Mouse (Mus musculus) ES-Bruce4 (cell line): Measurements from ENCODE around the gene Fhit. TPM values are rescaled to one million over a fixed set of nuclear protein-coding genes. Genes with fewer than 3 reads are reported as not detected.

ENCODE experiments used
- H3K27ac ChIP-seq: 2 replicates; pipeline ENCODE4 v1.5.1; 2012; ENCODE audit warnings: low read length, inconsistent platforms; ENCODE audit not compliant: insufficient read depth
- H3K27me3 ChIP-seq: 2 replicates; pipeline ENCODE4 v1.6.1; 2012; ENCODE audit warnings: mild to moderate bottlenecking, low read length, inconsistent platforms; ENCODE audit not compliant: control insufficient read depth, poor library complexity, insufficient read depth, severe bottlenecking
- H3K36me3 ChIP-seq: 2 replicates; pipeline ENCODE4 v1.6.1; 2012; ENCODE audit warnings: inconsistent platforms, mild to moderate bottlenecking, low read length, moderate library complexity; ENCODE audit not compliant: control insufficient read depth, poor library complexity, insufficient read depth, severe bottlenecking
- H3K4me1 ChIP-seq: one replicate; pipeline ENCODE4 v1.8.1; 2011; ENCODE audit warnings: low read length; ENCODE audit not compliant: control insufficient read depth, insufficient read depth
- H3K4me3 ChIP-seq: 2 replicates; pipeline ENCODE4 v1.5.1; 2011; ENCODE audit warnings: low read depth, mild to moderate bottlenecking, low read length
- H3K9ac ChIP-seq: 2 replicates; pipeline ENCODE4 v1.6.1; 2012; ENCODE audit warnings: low read depth, mild to moderate bottlenecking, inconsistent platforms; ENCODE audit not compliant: poor library complexity, severe bottlenecking
- H3K9me3 ChIP-seq: replicated peaks from 2 replicates; pipeline ENCODE4 v1.6.1; 2012; ENCODE audit warnings: mild to moderate bottlenecking, low read length, inconsistent platforms; ENCODE audit not compliant: control insufficient read depth, poor library complexity, insufficient read depth, severe bottlenecking
- CTCF ChIP-seq: IDR thresholded peaks from one replicate; pipeline ENCODE4 v1.8.1; 2011; ENCODE audit warnings: low read depth, low read length
- EP300 ChIP-seq: IDR thresholded peaks from 2 replicates; pipeline ENCODE4 v1.6.1; 2011; ENCODE audit warnings: low read depth, low read length; ENCODE audit not compliant: insufficient read depth
- POLR2A ChIP-seq: IDR thresholded peaks from one replicate; pipeline ENCODE4 v1.8.1; 2011; ENCODE audit warnings: low read length; ENCODE audit not compliant: insufficient read depth
- polyA plus RNA-seq: library from polyadenylated mRNA; stranded (reverse); fragments of >200 nt; gene quantifications from 2 replicates; pipeline ENCODE4 v1.2.4, GENCODE M21; 2011; ENCODE audit warnings: low read depth; ENCODE audit not compliant: missing spikeins, insufficient read depth, insufficient read length

Fhit gene
- polyA plus RNA-seq, 1 experiment = not detected

DNA sequence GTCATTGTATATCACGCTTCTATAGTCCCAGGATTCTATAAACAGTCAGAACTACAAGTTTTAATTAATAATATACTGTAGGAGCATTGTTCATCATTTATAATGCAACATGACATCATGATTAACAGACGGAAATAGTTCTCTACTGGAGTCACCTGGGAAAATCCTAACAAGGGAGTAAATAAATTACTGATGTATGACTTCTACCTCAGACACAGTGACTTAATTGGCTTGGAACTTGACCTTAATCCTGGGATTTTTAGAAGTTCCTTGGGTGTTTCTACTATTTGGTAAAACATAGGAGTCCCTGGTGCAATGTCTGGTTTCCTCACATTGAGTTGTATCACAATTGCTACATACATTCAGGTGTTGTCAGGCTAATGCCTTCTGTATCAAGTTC, 613.2 kb downstream of the Fhit start:
- H3K36me3 ChIP-seq = no peaks in the 10 kb centered on the region
- no peak for TF ChIP-seq POLR2A
- no peak for TF ChIP-seq EP300
- TF ChIP-seq CTCF = no peak
- no peaks in the 10 kb centered on the region for H3K9me3 ChIP-seq
- no peak overlapping the region for H3K9ac ChIP-seq
- H3K4me1 ChIP-seq = no peaks in the 10 kb centered on the region
- H3K27ac ChIP-seq = no peak overlapping the region
- H3K4me3 ChIP-seq = no peak overlapping the region
- H3K27me3 ChIP-seq = no peaks in the 10 kb centered on the region

DNA sequence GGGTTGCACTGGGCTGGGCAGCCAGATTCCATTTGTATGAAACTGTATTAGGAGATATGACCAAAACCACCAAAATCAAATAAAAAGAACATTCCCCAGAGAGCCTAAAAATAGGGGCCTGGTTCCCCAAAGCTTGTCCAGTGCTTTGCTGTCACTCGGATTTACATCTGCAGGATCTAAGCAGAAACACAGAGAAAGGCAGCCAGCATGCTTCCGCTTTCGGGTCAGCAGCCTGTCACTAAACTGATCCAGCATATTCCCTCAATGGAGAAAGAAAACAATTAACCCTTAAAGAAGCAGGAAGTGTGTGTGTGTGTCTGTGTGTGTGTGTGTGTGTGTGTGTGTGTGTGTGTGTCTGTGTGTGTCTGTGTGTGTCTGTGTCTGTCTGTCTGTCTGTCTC, 615.9 kb downstream of the Fhit start:
- no peak overlapping the region for H3K9ac ChIP-seq
- no peaks in the 10 kb centered on the region for H3K27me3 ChIP-seq
- no peak for TF ChIP-seq EP300
- TF ChIP-seq POLR2A = no peak
- TF ChIP-seq CTCF = no peak
- no peaks in the 10 kb centered on the region for H3K4me1 ChIP-seq
- no peaks in the 10 kb centered on the region for H3K9me3 ChIP-seq
- no peaks in the 10 kb centered on the region for H3K36me3 ChIP-seq
- no peak overlapping the region for H3K4me3 ChIP-seq
- H3K27ac ChIP-seq = no peak overlapping the region

DNA sequence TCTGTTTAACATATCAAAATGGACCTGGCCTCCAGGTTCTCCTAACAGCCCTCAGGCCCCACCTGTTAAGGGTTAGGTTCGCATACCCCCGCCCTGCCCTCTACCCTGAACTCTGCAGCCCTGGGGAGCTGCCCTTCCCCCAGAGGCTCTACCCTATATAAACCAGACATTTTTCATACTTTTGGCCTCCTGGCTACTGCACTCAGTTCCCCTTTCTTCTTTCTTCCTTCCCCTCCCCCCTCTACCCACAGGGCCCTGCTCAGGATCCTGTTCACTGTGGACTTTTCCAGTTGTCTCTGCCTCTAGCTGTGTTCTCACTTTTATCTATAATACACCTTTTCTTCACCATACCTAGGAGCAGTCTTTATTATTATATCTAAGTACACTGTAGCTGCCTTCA, 627.0 kb downstream of the Fhit start:
- Histone ChIP-seq H3K36me3 (no peaks in the 10 kb centered on the region), H3K27ac (no peak overlapping the region), H3K4me3 (no peak overlapping the region), H3K9ac (no peak overlapping the region), H3K9me3 (no peaks in the 10 kb centered on the region), H3K27me3 (no peaks in the 10 kb centered on the region), H3K4me1 (peaks cover 3% of the 10 kb centered on the region)
- TF ChIP-seq POLR2A = no peak
- peak; percentile 58; the same call in 1 of the 2 replicates for TF ChIP-seq EP300

DNA sequence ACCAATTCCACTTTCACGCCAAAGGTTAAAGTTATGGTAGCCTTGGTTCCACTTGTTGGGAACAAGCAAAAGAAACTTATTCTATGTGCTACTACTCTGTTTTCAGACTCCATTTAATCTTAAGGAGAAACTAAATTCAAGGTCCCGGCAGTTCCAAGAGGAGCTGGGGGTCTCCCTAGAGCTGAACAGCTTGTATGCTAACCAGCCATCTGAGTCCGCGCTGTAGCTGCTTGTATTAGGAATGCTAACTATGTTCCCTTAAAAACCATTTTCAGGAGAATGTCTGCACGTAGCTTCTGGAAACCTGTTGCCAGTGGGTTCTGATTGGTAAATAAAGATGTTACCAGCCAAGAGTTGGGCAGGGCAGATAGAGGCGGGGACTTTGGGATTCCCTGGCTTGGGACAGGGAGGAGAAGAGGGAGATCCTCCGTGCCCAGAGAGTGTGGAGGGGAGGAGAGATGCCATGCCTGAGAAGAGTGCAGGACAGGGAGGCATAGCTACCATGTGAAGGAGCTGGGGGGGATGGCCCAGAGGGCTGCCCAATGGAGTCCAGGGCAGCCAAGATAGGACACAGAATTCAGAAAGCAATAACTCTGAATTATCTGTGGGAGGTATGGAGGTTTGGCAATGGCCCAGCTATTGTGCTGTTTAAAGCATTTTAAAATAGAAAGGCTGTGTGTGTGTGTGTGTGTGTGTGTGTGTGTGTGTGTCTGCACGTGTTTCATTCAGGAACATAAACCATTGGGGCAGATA, 629.9 kb downstream of the Fhit start:
- no peaks in the 10 kb centered on the region for H3K36me3 ChIP-seq
- no peak overlapping the region for H3K9ac ChIP-seq
- peaks cover 3% of the 10 kb centered on the region for H3K4me1 ChIP-seq
- H3K9me3 ChIP-seq = no peaks in the 10 kb centered on the region; the same call in 1 of the 2 replicates
- no peak for TF ChIP-seq POLR2A
- no peak for TF ChIP-seq CTCF
- TF ChIP-seq EP300 = no peak
- no peak overlapping the region for H3K4me3 ChIP-seq
- no peak overlapping the region for H3K27ac ChIP-seq
- H3K27me3 ChIP-seq = no peaks in the 10 kb centered on the region

DNA sequence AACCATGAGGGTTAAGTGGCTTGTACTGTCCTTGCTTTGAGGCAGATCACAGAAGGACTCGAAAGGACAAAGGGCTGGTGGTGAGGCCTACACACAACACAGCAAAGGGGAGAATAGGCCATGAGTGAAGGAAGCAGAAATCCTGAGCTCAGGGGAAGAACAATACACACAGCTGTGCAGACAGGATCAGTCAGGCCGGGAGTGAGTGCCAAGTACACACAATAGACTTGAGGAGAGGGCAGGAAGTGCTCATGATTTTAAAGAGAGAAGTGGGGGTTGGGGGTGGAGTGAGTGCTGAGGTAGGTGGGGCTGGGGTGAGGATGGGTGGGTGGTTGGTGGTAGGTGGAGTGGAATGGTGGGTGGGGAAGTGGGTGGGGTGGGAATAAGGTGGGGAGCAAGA, 635.0 kb downstream of the Fhit start:
- no peaks in the 10 kb centered on the region; the same call in 1 of the 2 replicates for H3K9me3 ChIP-seq
- no peaks in the 10 kb centered on the region for H3K4me1 ChIP-seq
- H3K4me3 ChIP-seq = no peak overlapping the region
- H3K27ac ChIP-seq = no peak overlapping the region
- H3K9ac ChIP-seq = no peak overlapping the region
- no peaks in the 10 kb centered on the region for H3K27me3 ChIP-seq
- TF ChIP-seq EP300 (no peak), CTCF (no peak), POLR2A (no peak)
- H3K36me3 ChIP-seq = no peaks in the 10 kb centered on the region

DNA sequence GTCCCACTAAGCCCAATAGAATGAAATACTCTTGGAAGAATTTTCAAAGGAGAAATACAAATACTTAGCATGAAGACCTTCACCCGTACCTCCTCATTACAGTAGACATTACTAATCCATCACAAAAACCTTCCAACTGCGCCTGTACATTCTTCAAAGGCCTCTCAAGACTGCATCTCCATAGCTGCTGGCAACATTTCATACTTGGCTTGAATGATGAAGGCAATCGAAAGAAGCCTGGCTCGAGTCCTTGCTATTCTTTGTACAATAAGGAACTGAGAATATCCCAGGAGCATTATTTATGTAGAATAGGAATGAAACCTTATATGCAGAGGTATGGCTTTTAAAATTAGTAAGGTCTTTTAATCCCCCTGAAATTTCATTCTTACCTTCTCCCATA, 636.0 kb downstream of the Fhit start:
- TF ChIP-seq CTCF (no peak), POLR2A (no peak), EP300 (no peak)
- H3K9ac ChIP-seq = no peak overlapping the region
- H3K4me3 ChIP-seq = no peak overlapping the region
- no peak overlapping the region for H3K27ac ChIP-seq
- H3K27me3 ChIP-seq = no peaks in the 10 kb centered on the region
- no peaks in the 10 kb centered on the region for H3K36me3 ChIP-seq
- H3K4me1 ChIP-seq = no peaks in the 10 kb centered on the region
- no peaks in the 10 kb centered on the region; the same call in 1 of the 2 replicates for H3K9me3 ChIP-seq
